In the genomic region with DNA sequence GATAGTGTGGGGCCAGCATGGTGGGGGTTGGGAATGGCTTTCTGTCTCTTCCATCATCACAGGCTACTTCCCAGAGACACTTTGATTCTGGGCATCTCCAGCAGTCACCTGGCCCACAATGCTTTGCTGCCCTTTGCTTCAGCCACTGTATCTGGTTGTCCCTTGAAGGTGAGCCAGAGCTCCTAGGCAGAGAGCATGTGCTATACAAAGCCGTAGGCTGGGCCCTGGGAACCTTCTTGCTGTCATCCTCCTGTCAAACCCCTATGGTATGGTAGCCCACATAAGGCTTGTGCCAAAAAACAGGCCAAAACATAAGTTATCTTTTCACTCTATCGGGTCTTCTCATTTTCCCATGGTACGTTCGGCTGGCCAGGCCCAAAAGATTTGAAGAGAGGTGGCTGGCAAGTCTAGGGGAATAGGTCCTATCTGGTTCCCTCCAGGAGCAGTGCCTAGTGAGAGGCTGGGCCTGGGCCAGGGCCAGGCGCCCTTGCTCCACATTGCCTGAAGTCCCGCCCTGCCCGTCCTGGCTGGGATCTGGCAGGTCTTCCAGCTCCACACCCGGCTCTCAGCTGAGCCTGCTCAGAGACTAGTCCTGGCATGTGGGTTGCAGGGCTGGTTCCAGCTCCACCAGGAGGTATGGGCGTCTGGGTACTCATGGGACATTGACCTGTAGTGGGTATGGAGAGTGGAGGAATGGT, we compare ENCODE assay signal across 9 mouse cellular contexts. TPM values are rescaled to one million over a fixed set of nuclear protein-coding genes. Genes with fewer than 3 reads are reported as not detected.
DNase-seq lines count a peak whose midpoint lies in the region; ATAC-seq lines count a peak whose summit lies in the region.
"Had no signal": no experiment of that assay in that cellular context is flagged by ENCODE, and none has a peak within 500 bp of the region (broad histone marks: within the 10 kb centered on the region; RNA-seq: fewer than 3 reads in every experiment).

No protein-coding gene starts in this region.

- H3K4me3 ChIP-seq in lung, embryonic 16.5 days (ENCODE audit: low read length): no peak overlapping the region
- H3K4me3 ChIP-seq in hindbrain, embryonic 11.5 days (ENCODE audit: low read depth, low read length): no peak overlapping the region

- no peaks in the 10 kb centered on the region for H3K36me3 ChIP-seq in lung, embryonic 16.5 days (ENCODE audit: control insufficient read depth, insufficient read depth, low read length)
- H3K36me3 ChIP-seq in hindbrain, embryonic 11.5 days (ENCODE audit: control insufficient read depth, insufficient read depth, low read length): no peaks in the 10 kb centered on the region

- H3K4me1 ChIP-seq in lung, embryonic 16.5 days (replicated peaks; ENCODE audit: control insufficient read depth, insufficient read depth, low read length): peaks cover 52% of the 10 kb centered on the region
- H3K4me1 ChIP-seq in hindbrain, embryonic 11.5 days (replicated peaks; ENCODE audit: control insufficient read depth, insufficient read depth, low read length): no peaks in the 10 kb centered on the region

- DNase-seq in Muller cell, postnatal 12 days (ENCODE audit: inconsistent ontology term): peak; percentile 58
- peak; percentile 67 for DNase-seq in adrenal gland, postnatal 25 days
- DNase-seq in heart, adult 8-10 months (ENCODE audit: low spot score): peak; percentile 59
- no peak for DNase-seq in hindbrain, embryonic 11.5 days (ENCODE audit: low spot score)
- no peak for DNase-seq in spleen, adult 18-20 months
- DNase-seq in spleen, postnatal 4 days (ENCODE audit: low spot score in 2 of 2): no peak

- H3K4me2 ChIP-seq in lung, embryonic 16.5 days (ENCODE audit: low read depth, low read length): no peak overlapping the region
- no peak overlapping the region for H3K4me2 ChIP-seq in hindbrain, embryonic 11.5 days (replicated peaks; ENCODE audit: low read depth, low read length)

- H3K9ac ChIP-seq in lung, embryonic 16.5 days (ENCODE audit: low read length): no peak overlapping the region
- H3K9ac ChIP-seq in hindbrain, embryonic 11.5 days (ENCODE audit: low read depth, low read length): no peak overlapping the region

- H3K27ac ChIP-seq in lung, embryonic 16.5 days (ENCODE audit: low read length): peak overlapping the region; percentile 55
- no peak overlapping the region; the same call in 1 of the 2 replicates for H3K27ac ChIP-seq in hindbrain, embryonic 11.5 days (ENCODE audit: low read depth, low read length)
- H3K27ac ChIP-seq: kidney, postnatal 0 days had no signal

- 60% methylated on average over 9 of the region's 9 CpGs for WGBS in lung, embryonic 16.5 days
- WGBS in hindbrain, embryonic 11.5 days: 89% methylated on average over 9 of the region's 9 CpGs

- peak; percentile 80 for ATAC-seq in lung, embryonic 16.5 days (ENCODE audit: low read depth)
- no peak for ATAC-seq in hindbrain, embryonic 11.5 days (ENCODE audit: low FRiP score)
- ATAC-seq in monocyte, adult 5-6 weeks (replicated peaks; ENCODE audit: insufficient number of reproducible peaks, low FRiP score, low TSS enrichment, poor library complexity, severe bottlenecking): no peak

- H3K9me3 ChIP-seq in lung, embryonic 16.5 days (ENCODE audit: control insufficient read depth, low read length): no peaks in the 10 kb centered on the region
- H3K9me3 ChIP-seq in hindbrain, embryonic 11.5 days (ENCODE audit: control insufficient read depth, low read length): no peaks in the 10 kb centered on the region

- H3K27me3 ChIP-seq in lung, embryonic 16.5 days (ENCODE audit: control insufficient read depth, insufficient read depth, low read depth, low read length): no peaks in the 10 kb centered on the region
- no peaks in the 10 kb centered on the region for H3K27me3 ChIP-seq in hindbrain, embryonic 11.5 days (ENCODE audit: control insufficient read depth, insufficient read depth, low read length)

RNA-seq across cellular contexts. Expression of gene Sdc1, which starts 10.7 kb away (rescaled TPM):
- total RNA-seq in adrenal gland, postnatal 25 days (2021): 14.1 and 15.8 TPM in 2 replicates
- total RNA-seq in heart, adult 8-10 months (2022): 1 to 10 TPM; 5.8 to 8.6 (median 7.3) TPM
- polyA plus RNA-seq in lung, embryonic 16.5 days (2015; fragmentation: Nextera tagmentation; extraction: Ambion mirVana): 166 and 170 TPM in 2 replicates
- 49.3 and 62.4 TPM in 2 replicates for polyA plus RNA-seq in hindbrain, embryonic 11.5 days (2014; fragmentation: Nextera tagmentation; extraction: Ambion mirVana)
- 4.6 to 7.4 TPM (median 5.4 TPM) in 3 replicates for total RNA-seq in monocyte, adult 5-6 weeks (2017)

Comparison
In these comparisons a context has a peak if more than half of its experiments do, and no peak if none do; other contexts are left out.
1. DNase-seq: peak in Muller cell, postnatal 12 days (single experiment), adrenal gland, postnatal 25 days (single experiment) and heart, adult 8-10 months (single experiment); none in hindbrain, embryonic 11.5 days (single experiment), spleen, adult 18-20 months (0 of 2) and spleen, postnatal 4 days (0 of 2).